8 mouse cellular contexts compared by ENCODE assay signal in the genomic region with DNA sequence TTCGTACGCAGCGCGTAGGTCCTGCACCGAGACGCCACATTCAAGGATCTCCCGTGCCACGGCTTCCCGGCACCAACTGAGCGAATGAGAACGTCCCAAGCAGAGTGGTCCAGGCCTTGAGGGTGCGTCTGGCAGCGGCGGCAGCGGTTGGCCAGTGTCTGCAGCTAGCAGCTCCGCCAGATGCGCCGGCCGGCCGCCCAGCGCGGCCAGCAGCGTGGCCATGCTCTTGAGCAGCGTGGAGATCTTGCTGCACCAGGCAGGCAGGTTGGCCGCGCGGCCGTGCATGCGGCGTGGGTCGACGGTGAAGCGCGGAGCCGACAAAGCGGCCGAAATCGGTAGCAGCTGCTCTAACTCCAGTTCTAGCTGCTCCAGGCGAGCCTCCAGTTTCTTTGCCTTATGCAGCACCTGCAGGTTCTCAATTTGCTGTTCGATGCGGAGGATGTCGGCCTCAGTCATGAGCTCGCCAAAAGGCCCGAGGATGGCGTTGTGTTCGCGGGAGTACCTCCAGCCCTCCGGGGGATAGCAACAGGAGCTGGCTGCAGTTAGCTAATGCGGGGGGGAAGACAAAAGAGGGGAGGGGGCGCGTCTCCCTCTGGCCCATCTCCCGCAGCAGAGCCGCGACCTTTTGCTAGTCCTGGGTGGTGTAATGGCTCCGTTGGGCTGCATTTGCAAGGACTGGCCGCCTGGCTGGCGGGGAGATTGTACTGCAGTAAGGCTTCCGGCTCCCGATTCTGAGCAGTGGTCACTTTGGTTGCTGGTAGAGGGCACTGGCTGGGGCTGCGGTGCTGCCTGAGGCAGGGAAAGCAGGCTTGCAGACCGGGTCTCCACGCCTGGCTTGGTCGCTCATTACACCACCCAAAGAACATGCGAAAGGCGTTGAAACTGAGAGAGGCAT. TPM values are rescaled to one million over a fixed set of nuclear protein-coding genes. Genes with fewer than 3 reads are reported as not detected.
A peak's percentile ranks its signal among the peaks of the same experiment; 100 is the strongest.
DNase-seq lines count a peak whose midpoint lies in the region; ATAC-seq and TF ChIP-seq lines count a peak whose summit lies in the region.

No protein-coding gene starts in this region.

- no peak overlapping the region; the same call in 1 of the 2 replicates for H3K4me3 ChIP-seq in lung, postnatal 0 days (ENCODE audit: low read depth, low read length)
- peak overlapping the region; percentile 22 for H3K4me3 ChIP-seq in forebrain, embryonic 13.5 days
- H3K4me3 ChIP-seq in limb, embryonic 10.5 days: peak overlapping the region; percentile 42
- peak overlapping the region; percentile 28 for H3K4me3 ChIP-seq in neural tube, embryonic 15.5 days (replicated peaks)

- H3K27ac ChIP-seq in lung, postnatal 0 days (ENCODE audit: low read length): no peak overlapping the region
- H3K27ac ChIP-seq in forebrain, embryonic 13.5 days: no peak overlapping the region
- 0 out of 2 replicates have a peak overlapping the region, but pooled peaks have one; percentile 51 for H3K27ac ChIP-seq in limb, embryonic 10.5 days
- no peak overlapping the region for H3K27ac ChIP-seq in neural tube, embryonic 15.5 days (replicated peaks)

- H3K27me3 ChIP-seq in lung, postnatal 0 days (replicated peaks; ENCODE audit: insufficient read depth, low read length): peaks cover 61% of the 10 kb centered on the region
- H3K27me3 ChIP-seq in forebrain, embryonic 13.5 days: peaks cover 100% of the 10 kb centered on the region
- peaks cover 100% of the 10 kb centered on the region for H3K27me3 ChIP-seq in limb, embryonic 10.5 days (ENCODE audit: low read depth, poor library complexity, severe bottlenecking)
- H3K27me3 ChIP-seq in neural tube, embryonic 15.5 days (replicated peaks): peaks cover 99% of the 10 kb centered on the region

- no peaks in the 10 kb centered on the region for H3K4me1 ChIP-seq in lung, postnatal 0 days (ENCODE audit: insufficient read depth, low read depth, low read length)
- peaks cover 27% of the 10 kb centered on the region for H3K4me1 ChIP-seq in forebrain, embryonic 13.5 days
- H3K4me1 ChIP-seq in limb, embryonic 10.5 days: peaks cover 51% of the 10 kb centered on the region
- H3K4me1 ChIP-seq in neural tube, embryonic 15.5 days: peaks cover 32% of the 10 kb centered on the region

- no peak for ATAC-seq in lung, postnatal 0 days
- no peak for ATAC-seq in forebrain, embryonic 13.5 days
- no peak for ATAC-seq in neural tube, embryonic 15.5 days (ENCODE audit: low FRiP score)

- no peak for TF ChIP-seq EP300 in lung, postnatal 0 days (IDR thresholded peaks at IDR 0.05)

- no peak for DNase-seq in lung, postnatal 0 days (ENCODE audit: low spot score)
- DNase-seq in lung, postnatal 4 days: no peak
- peak; percentile 67 for DNase-seq in limb, embryonic 10.5 days (ENCODE audit: low spot score)
- DNase-seq in frontal cortex, postnatal 14 days (ENCODE audit: low spot score in 2 of 2): no peak
- DNase-seq in spleen, postnatal 10 days (ENCODE audit: low spot score in 2 of 2): no peak
- no peak for DNase-seq in MN1 (ENCODE audit: low spot score)

- TF ChIP-seq CTCF in lung, postnatal 0 days (IDR thresholded peaks at IDR 0.05): no peak

- WGBS in lung, postnatal 0 days: 35% methylated on average over 65 of the region's 65 CpGs
- 3% methylated on average over 64 of the region's 65 CpGs for WGBS in forebrain, embryonic 13.5 days
- WGBS in limb, embryonic 10.5 days: 5% methylated on average over 65 of the region's 65 CpGs
- 3% methylated on average over 65 of the region's 65 CpGs for WGBS in neural tube, embryonic 15.5 days

- H3K36me3 ChIP-seq in lung, postnatal 0 days (ENCODE audit: insufficient read depth, low read length): no peaks in the 10 kb centered on the region
- H3K36me3 ChIP-seq in forebrain, embryonic 13.5 days (ENCODE audit: poor library complexity, severe bottlenecking): no peaks in the 10 kb centered on the region
- no peaks in the 10 kb centered on the region for H3K36me3 ChIP-seq in limb, embryonic 10.5 days
- H3K36me3 ChIP-seq in neural tube, embryonic 15.5 days: no peaks in the 10 kb centered on the region

- H3K4me2 ChIP-seq in lung, postnatal 0 days (replicated peaks; ENCODE audit: low read depth, low read length): peak overlapping the region; percentile 28; the same call in 1 of the 2 replicates
- H3K4me2 ChIP-seq in forebrain, embryonic 13.5 days: peak overlapping the region; percentile 46
- peak overlapping the region; percentile 53 for H3K4me2 ChIP-seq in neural tube, embryonic 15.5 days

- H3K9ac ChIP-seq in lung, postnatal 0 days (replicated peaks; ENCODE audit: low read depth): no peak overlapping the region
- H3K9ac ChIP-seq in forebrain, embryonic 13.5 days: 0 out of 2 replicates have a peak overlapping the region, but pooled peaks have one; percentile 16
- peak overlapping the region; percentile 28 for H3K9ac ChIP-seq in neural tube, embryonic 15.5 days (replicated peaks)

- H3K9me3 ChIP-seq in lung, postnatal 0 days (ENCODE audit: low read length): no peaks in the 10 kb centered on the region
- H3K9me3 ChIP-seq in forebrain, embryonic 13.5 days (replicated peaks): no peaks in the 10 kb centered on the region
- H3K9me3 ChIP-seq in limb, embryonic 10.5 days (replicated peaks): no peaks in the 10 kb centered on the region
- no peaks in the 10 kb centered on the region for H3K9me3 ChIP-seq in neural tube, embryonic 15.5 days (replicated peaks)

RNA-seq across cellular contexts. Expression of a gene that starts 10.5 kb away (rescaled TPM):
- polyA plus RNA-seq in lung, postnatal 0 days (2015; fragmentation: Nextera tagmentation; extraction: Ambion mirVana): 1.2 and 1.4 TPM in 2 replicates
- polyA plus RNA-seq in forebrain, embryonic 13.5 days (2015; fragmentation: Nextera tagmentation; extraction: Ambion mirVana): 0.38 and 0.88 TPM in 2 replicates
- polyA plus RNA-seq in limb, embryonic 10.5 days (2016; fragmentation: Nextera tagmentation; extraction: Ambion mirVana): 0.67 and 0.75 TPM in 2 replicates
- 1.2 and 2.4 TPM in 2 replicates for polyA plus RNA-seq in neural tube, embryonic 15.5 days (2015; fragmentation: Nextera tagmentation; extraction: Ambion mirVana)

RNA-seq across cellular contexts. Expression of a gene that starts 25.9 kb away (rescaled TPM):
- polyA plus RNA-seq in lung, postnatal 0 days (2015; fragmentation: Nextera tagmentation; extraction: Ambion mirVana): 2.0 and 3.1 TPM in 2 replicates
- 0.10 and 0.13 TPM in 2 replicates for polyA plus RNA-seq in forebrain, embryonic 13.5 days (2015; fragmentation: Nextera tagmentation; extraction: Ambion mirVana)
- polyA plus RNA-seq in limb, embryonic 10.5 days (2016; fragmentation: Nextera tagmentation; extraction: Ambion mirVana): 2.9 and 3.2 TPM in 2 replicates
- 0.31 and 3.3 TPM in 2 replicates for polyA plus RNA-seq in neural tube, embryonic 15.5 days (2015; fragmentation: Nextera tagmentation; extraction: Ambion mirVana)

RNA-seq across cellular contexts. Expression of a gene that starts 32.4 kb away (rescaled TPM):
- polyA plus RNA-seq in lung, postnatal 0 days (2015; fragmentation: Nextera tagmentation; extraction: Ambion mirVana): 0.26 and 0.33 TPM in 2 replicates
- polyA plus RNA-seq in forebrain, embryonic 13.5 days (2015; fragmentation: Nextera tagmentation; extraction: Ambion mirVana): not detected in 2 replicates
- polyA plus RNA-seq in limb, embryonic 10.5 days (2016; fragmentation: Nextera tagmentation; extraction: Ambion mirVana): not detected in 2 replicates
- not detected in 2 replicates for polyA plus RNA-seq in neural tube, embryonic 15.5 days (2015; fragmentation: Nextera tagmentation; extraction: Ambion mirVana)

RNA-seq across cellular contexts. Expression of a gene that starts 51.7 kb away (rescaled TPM):
- 59.2 and 63.4 TPM in 2 replicates for polyA plus RNA-seq in lung, postnatal 0 days (2015; fragmentation: Nextera tagmentation; extraction: Ambion mirVana)
- 126 and 135 TPM in 2 replicates for polyA plus RNA-seq in forebrain, embryonic 13.5 days (2015; fragmentation: Nextera tagmentation; extraction: Ambion mirVana)
- polyA plus RNA-seq in limb, embryonic 10.5 days (2016; fragmentation: Nextera tagmentation; extraction: Ambion mirVana): 34.8 and 36.7 TPM in 2 replicates
- 402 and 456 TPM in 2 replicates for polyA plus RNA-seq in neural tube, embryonic 15.5 days (2015; fragmentation: Nextera tagmentation; extraction: Ambion mirVana)

RNA-seq across cellular contexts. Expression of a gene that starts 54.0 kb away (rescaled TPM):
- polyA plus RNA-seq in lung, postnatal 0 days (2015; fragmentation: Nextera tagmentation; extraction: Ambion mirVana): 17.4 and 18.8 TPM in 2 replicates
- 8.4 and 9.2 TPM in 2 replicates for polyA plus RNA-seq in forebrain, embryonic 13.5 days (2015; fragmentation: Nextera tagmentation; extraction: Ambion mirVana)
- 9.5 and 13.3 TPM in 2 replicates for polyA plus RNA-seq in limb, embryonic 10.5 days (2016; fragmentation: Nextera tagmentation; extraction: Ambion mirVana)
- 13.5 and 13.6 TPM in 2 replicates for polyA plus RNA-seq in neural tube, embryonic 15.5 days (2015; fragmentation: Nextera tagmentation; extraction: Ambion mirVana)
